Mouse (Mus musculus): ENCODE data around the gene Lingo2. TPM values are rescaled to one million over a fixed set of nuclear protein-coding genes. Genes with fewer than 3 reads are reported as not detected.

Gene Lingo2
- polyA plus RNA-seq, 1 experiment from 2014 or later: 0.21 TPM

DNA sequence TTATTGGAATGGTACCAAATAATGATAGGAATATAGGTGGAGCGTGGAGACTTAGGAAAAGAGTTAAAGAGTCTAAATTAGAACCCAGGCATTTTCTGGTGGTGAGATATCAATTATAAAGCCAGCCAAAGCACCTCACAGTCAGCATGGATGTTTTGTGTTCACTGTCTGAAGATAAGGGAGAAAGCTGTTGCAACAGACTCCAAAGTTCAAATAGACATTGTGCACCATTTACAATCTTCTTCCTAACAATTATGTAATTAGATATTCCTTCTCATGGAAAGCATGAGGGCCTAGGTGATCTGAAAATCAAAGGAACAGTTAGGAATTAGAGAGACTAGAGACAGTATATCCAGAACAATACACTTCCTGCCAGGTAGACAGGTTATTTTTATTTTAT is 1136.8 kb downstream of the Lingo2 start:
- Histone ChIP-seq H3K4me3 (no peak overlapping the region), H3K4me1 (replicated peaks) (no peaks in the 10 kb centered on the region), H3K27me3 (no peaks in the 10 kb centered on the region), H3K27ac (no peak overlapping the region), H3K9ac (no peak overlapping the region), H3K36me3 (no peaks in the 10 kb centered on the region), H3K4me2 (no peak overlapping the region), H3K9me3 (replicated peaks) (no peaks in the 10 kb centered on the region)
- WGBS: 71% methylated on average over 1 of the region's 1 CpGs
- ATAC-seq (replicated peaks; ENCODE audit: insufficient number of reproducible peaks, insufficient read depth, low FRiP score, low read depth): no peak

GRCm38 (mm10) chr4:35807497-35808210 is 1143.9 kb downstream of the Lingo2 start:
- Histone ChIP-seq H3K27ac (no peak overlapping the region), H3K36me3 (no peaks in the 10 kb centered on the region), H3K9me3 (replicated peaks) (no peaks in the 10 kb centered on the region), H3K4me1 (replicated peaks) (no peaks in the 10 kb centered on the region), H3K4me3 (no peak overlapping the region), H3K4me2 (no peak overlapping the region), H3K9ac (no peak overlapping the region), H3K27me3 (no peaks in the 10 kb centered on the region)
- WGBS: 75% methylated on average over 6 of the region's 6 CpGs
- ATAC-seq (replicated peaks; ENCODE audit: insufficient number of reproducible peaks, insufficient read depth, low FRiP score, low read depth): no peak

DNA sequence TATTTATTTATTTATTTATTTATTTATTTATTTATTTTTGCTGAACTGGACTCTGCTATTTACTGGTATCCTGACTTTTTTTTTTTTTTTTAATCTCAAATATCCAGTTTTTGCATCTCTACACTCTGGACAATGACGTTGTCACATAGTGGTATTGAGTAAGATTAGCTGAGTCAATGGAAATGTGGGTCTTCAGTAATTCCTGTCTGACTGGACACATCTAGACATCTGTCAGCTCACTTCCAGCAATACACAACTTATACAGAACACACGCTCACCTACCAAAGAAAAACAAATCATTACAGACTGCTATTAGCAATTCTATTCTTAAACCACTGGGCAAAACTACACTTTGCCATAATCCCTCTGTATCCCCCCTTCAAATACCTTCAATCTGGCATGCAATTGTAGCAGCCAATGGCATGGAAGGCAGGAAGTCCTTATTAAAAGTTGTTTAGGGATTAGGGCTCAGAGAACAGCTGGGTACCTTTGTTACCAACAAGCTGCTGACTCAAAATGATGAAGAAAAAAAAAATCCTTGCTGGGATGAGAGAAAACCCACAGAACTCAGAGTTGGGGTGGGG is 1144.6 kb downstream of the Lingo2 start:
- Histone ChIP-seq H3K4me1 (replicated peaks) (no peaks in the 10 kb centered on the region), H3K36me3 (no peaks in the 10 kb centered on the region), H3K9ac (no peak overlapping the region), H3K27me3 (no peaks in the 10 kb centered on the region), H3K9me3 (replicated peaks) (no peaks in the 10 kb centered on the region), H3K4me2 (no peak overlapping the region), H3K4me3 (no peak overlapping the region), H3K27ac (no peak overlapping the region)
- 83% methylated on average over 2 of the region's 2 CpGs for WGBS
- no peak for ATAC-seq (replicated peaks; ENCODE audit: insufficient number of reproducible peaks, insufficient read depth, low FRiP score, low read depth)

DNA sequence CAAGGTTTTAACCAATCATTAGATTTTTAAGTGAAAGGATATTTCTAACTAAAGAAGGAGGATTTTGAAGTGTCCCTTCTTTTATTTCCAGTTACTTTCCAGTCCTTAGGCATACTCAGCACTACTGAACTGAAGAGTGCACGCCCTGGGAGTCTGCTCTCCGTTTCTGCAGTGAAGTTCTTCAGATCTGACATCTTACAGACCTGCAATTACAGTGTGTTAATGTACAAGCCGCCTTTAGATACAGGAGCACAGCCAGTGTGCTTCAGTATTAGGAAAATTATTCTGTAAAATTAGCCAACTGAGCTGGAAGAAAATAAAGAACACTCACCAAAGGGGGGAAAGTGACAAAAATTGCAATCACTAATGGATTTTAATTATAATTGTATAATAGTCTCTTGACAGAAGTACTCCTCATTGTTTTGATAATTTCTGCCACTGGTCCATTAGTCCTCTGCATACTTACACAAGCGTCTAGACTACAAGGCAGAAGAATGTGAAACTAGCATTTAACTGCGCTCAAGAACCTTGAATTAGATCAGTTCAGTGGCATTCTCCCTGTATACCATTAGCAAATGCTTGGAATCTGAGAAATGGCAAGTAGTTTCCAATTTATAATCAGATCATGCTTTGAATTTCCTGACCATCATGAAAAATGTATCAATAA is 1167.2 kb downstream of the Lingo2 start:
- Histone ChIP-seq H3K27ac (no peak overlapping the region), H3K9me3 (replicated peaks) (0 out of 2 replicates have a peak, but pooled peaks cover 5% of the 10 kb centered on the region), H3K4me3 (no peak overlapping the region), H3K27me3 (no peaks in the 10 kb centered on the region), H3K9ac (no peak overlapping the region), H3K36me3 (no peaks in the 10 kb centered on the region), H3K4me2 (no peak overlapping the region), H3K4me1 (replicated peaks) (no peaks in the 10 kb centered on the region)
- no peak for ATAC-seq (replicated peaks; ENCODE audit: insufficient number of reproducible peaks, insufficient read depth, low FRiP score, low read depth)
- WGBS: 65% methylated on average over 5 of the region's 5 CpGs

GRCm38 (mm10) chr4:35770810-35771209 is 1180.7 kb downstream of the Lingo2 start:
- no peak for ATAC-seq (replicated peaks; ENCODE audit: insufficient number of reproducible peaks, insufficient read depth, low FRiP score, low read depth)
- no peak overlapping the region for H3K9ac ChIP-seq
- no peaks in the 10 kb centered on the region for H3K36me3 ChIP-seq
- H3K4me3 ChIP-seq: no peak overlapping the region
- 73% methylated on average over 7 of the region's 7 CpGs for WGBS
- H3K27me3 ChIP-seq: no peaks in the 10 kb centered on the region
- no peak overlapping the region for H3K4me2 ChIP-seq
- H3K4me1 ChIP-seq (replicated peaks): no peaks in the 10 kb centered on the region
- H3K9me3 ChIP-seq (replicated peaks): no peaks in the 10 kb centered on the region
- H3K27ac ChIP-seq: no peak overlapping the region

DNA sequence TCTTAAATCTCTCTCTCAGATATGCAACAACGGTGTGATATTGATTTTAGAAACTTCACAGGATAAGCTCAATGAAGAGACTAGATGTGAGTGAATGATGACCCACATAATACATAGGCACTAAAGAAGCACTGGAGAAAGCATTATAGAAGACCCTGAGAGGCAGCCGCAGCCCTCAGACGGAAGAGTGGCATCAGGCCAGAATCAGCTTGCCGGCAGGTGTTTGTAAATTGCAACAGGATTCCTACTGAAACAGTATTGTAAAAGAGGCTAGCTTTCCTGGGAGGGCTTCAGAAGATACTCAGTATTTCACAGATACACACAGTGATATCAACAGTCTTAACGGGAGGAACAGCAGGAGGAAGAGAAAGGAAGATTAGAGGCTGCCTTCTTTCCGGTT is 1184.6 kb downstream of the Lingo2 start:
- 66% methylated on average over 6 of the region's 6 CpGs for WGBS
- H3K36me3 ChIP-seq: no peaks in the 10 kb centered on the region
- H3K4me2 ChIP-seq: no peak overlapping the region
- H3K9me3 ChIP-seq (replicated peaks): no peaks in the 10 kb centered on the region
- H3K4me3 ChIP-seq: no peak overlapping the region
- no peaks in the 10 kb centered on the region for H3K27me3 ChIP-seq
- no peaks in the 10 kb centered on the region for H3K4me1 ChIP-seq (replicated peaks)
- no peak overlapping the region for H3K27ac ChIP-seq
- no peak for ATAC-seq (replicated peaks; ENCODE audit: insufficient number of reproducible peaks, insufficient read depth, low FRiP score, low read depth)
- no peak overlapping the region for H3K9ac ChIP-seq

- Histone ChIP-seq H3K4me3 (no peak overlapping the region), H3K4me1 (replicated peaks) (no peaks in the 10 kb centered on the region), H3K4me2 (no peak overlapping the region), H3K27ac (no peak overlapping the region), H3K9ac (no peak overlapping the region), H3K9me3 (replicated peaks) (no peaks in the 10 kb centered on the region), H3K27me3 (no peaks in the 10 kb centered on the region), H3K36me3 (no peaks in the 10 kb centered on the region)
- ATAC-seq (replicated peaks; ENCODE audit: insufficient number of reproducible peaks, insufficient read depth, low FRiP score, low read depth): no peak
- 79% methylated on average over 5 of the region's 5 CpGs for WGBS
Observed at GRCm38 (mm10) chr4:35761181-35761580, 1190.4 kb downstream of the Lingo2 start.

DNA sequence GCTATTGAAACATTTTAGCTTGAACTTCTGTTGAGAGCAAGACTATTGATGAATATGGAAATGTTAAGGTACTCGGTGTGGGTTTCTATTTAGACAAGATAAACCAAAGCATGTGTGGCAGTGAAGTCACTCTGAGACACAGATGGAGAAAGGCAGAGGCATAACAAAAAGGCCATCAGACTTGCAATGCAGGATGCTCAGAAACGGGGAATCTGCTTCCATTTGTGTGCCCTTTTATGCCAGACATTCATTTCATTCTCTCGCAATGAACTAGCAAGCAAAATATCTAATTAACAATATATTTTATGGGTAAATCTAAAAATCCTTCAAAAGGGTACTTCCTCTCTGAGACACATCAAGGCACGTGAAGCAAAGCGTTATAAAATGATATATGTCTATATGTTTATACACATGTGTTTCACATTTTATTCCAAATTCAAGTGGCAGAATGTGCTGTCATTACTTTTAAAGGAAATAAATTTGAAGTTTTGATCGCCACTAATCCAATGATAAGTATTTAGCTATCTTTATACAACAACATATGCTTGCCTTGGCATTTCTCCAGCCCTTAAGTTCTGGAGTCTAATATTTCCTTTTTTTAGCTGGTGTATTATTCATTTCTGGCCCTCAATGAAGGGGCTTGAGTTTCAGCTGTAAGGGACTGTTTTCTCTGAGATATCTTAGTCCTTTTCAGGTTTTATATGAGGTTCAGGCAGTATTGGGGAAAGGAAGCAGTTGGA is 1199.3 kb downstream of the Lingo2 start:
- WGBS: 64% methylated on average over 6 of the region's 6 CpGs
- Histone ChIP-seq H3K4me3 (no peak overlapping the region), H3K9ac (no peak overlapping the region), H3K27me3 (no peaks in the 10 kb centered on the region), H3K4me1 (replicated peaks) (no peaks in the 10 kb centered on the region), H3K4me2 (no peak overlapping the region), H3K36me3 (no peaks in the 10 kb centered on the region), H3K9me3 (replicated peaks) (no peaks in the 10 kb centered on the region), H3K27ac (no peak overlapping the region)
- no peak for ATAC-seq (replicated peaks; ENCODE audit: insufficient number of reproducible peaks, insufficient read depth, low FRiP score, low read depth)

- Histone ChIP-seq H3K36me3 (no peaks in the 10 kb centered on the region), H3K27ac (no peak overlapping the region), H3K9ac (no peak overlapping the region), H3K9me3 (replicated peaks) (no peaks in the 10 kb centered on the region), H3K4me3 (no peak overlapping the region), H3K4me2 (no peak overlapping the region), H3K27me3 (no peaks in the 10 kb centered on the region), H3K4me1 (replicated peaks) (no peaks in the 10 kb centered on the region)
- 68% methylated on average over 6 of the region's 6 CpGs for WGBS
- ATAC-seq (replicated peaks; ENCODE audit: insufficient number of reproducible peaks, insufficient read depth, low FRiP score, low read depth): no peak
Observed at GRCm38 (mm10) chr4:35746693-35747092, 1204.9 kb downstream of the Lingo2 start.

- Histone ChIP-seq H3K4me1 (replicated peaks) (no peaks in the 10 kb centered on the region), H3K9me3 (replicated peaks) (no peaks in the 10 kb centered on the region), H3K27ac (no peak overlapping the region), H3K4me2 (no peak overlapping the region), H3K27me3 (no peaks in the 10 kb centered on the region), H3K9ac (no peak overlapping the region), H3K4me3 (no peak overlapping the region), H3K36me3 (no peaks in the 10 kb centered on the region)
- 42% methylated on average over 1 of the region's 1 CpGs for WGBS
- no peak for ATAC-seq (replicated peaks; ENCODE audit: insufficient number of reproducible peaks, insufficient read depth, low FRiP score, low read depth)
Observed at GRCm38 (mm10) chr4:35724774-35725173, 1226.8 kb downstream of the Lingo2 start.

DNA sequence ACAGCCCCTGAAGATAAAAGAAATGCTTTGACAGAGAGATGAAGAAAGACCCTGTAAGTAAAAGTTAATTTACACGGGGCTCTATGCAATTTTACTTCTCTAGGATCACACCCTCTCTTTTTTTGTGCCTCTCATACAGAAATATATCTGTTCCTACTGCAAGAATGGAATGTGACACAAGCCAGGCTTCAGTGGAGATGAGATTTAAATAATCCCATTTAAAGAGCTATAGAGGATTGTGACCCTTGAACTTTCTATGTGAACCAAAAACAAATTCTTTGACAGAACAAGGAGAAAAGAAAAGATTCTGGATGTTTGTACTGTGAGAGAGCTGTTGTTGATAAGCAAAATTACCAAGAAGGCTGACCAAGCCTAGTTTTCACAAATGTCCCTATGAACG is 1247.4 kb downstream of the Lingo2 start:
- Histone ChIP-seq H3K36me3 (no peaks in the 10 kb centered on the region), H3K4me1 (replicated peaks) (no peaks in the 10 kb centered on the region), H3K27ac (no peak overlapping the region), H3K4me2 (no peak overlapping the region), H3K4me3 (no peak overlapping the region), H3K27me3 (no peaks in the 10 kb centered on the region), H3K9me3 (replicated peaks) (no peaks in the 10 kb centered on the region), H3K9ac (no peak overlapping the region)
- 36% methylated on average over 2 of the region's 2 CpGs for WGBS
- ATAC-seq (replicated peaks; ENCODE audit: insufficient number of reproducible peaks, insufficient read depth, low FRiP score, low read depth): no peak

Measured in heart, embryonic 15.5 days (tissue).